Mouse (Mus musculus) brain, embryonic 14.5 days (tissue): ENCODE measurements around the gene Gm20422.

ENCODE experiments used
- CTCF ChIP-seq: fragments of 200-500 bp; IDR thresholded peaks from 2 replicates; pipeline ENCODE4 v1.5.1; 2012; ENCODE audit warnings: inconsistent platforms, mild to moderate bottlenecking, moderate library complexity, borderline replicate concordance; ENCODE audit not compliant: insufficient read depth, insufficient read length; ENCODE audit errors: extremely low read depth
- POLR2A ChIP-seq: fragments of 200-500 bp; IDR thresholded peaks from 2 replicates; pipeline ENCODE4 v1.6.1; 2012; ENCODE audit warnings: mild to moderate bottlenecking, inconsistent platforms, borderline replicate concordance; ENCODE audit not compliant: poor library complexity, insufficient read depth, insufficient read length, severe bottlenecking; ENCODE audit errors: extremely low read depth

GRCm38 (mm10) chr8:69758316-69758715, 16.4 kb downstream of the Gm20422 start:
- TF ChIP-seq CTCF, result no peak
- no peak for TF ChIP-seq POLR2A
